ENCODE assay signal across 9 mouse cellular contexts in genomic region chr17:47428831-47429304, GRCm38 (mm10). TPM values are rescaled to one million over a fixed set of nuclear protein-coding genes. Genes with fewer than 3 reads are reported as not detected.
DNase-seq lines count a peak whose midpoint lies in the region; ATAC-seq and TF ChIP-seq lines count a peak whose summit lies in the region.
"Had no signal": no experiment of that assay in that cellular context is flagged by ENCODE, and none has a peak within 500 bp of the region (broad histone marks: within the 10 kb centered on the region; RNA-seq: fewer than 3 reads in every experiment).

No protein-coding gene starts in this region.

- H3K27ac ChIP-seq in embryonic facial prominence, embryonic 12.5 days = no peak overlapping the region
- no peak overlapping the region for H3K27ac ChIP-seq in limb, embryonic 14.5 days (replicated peaks; ENCODE audit: low read depth, low read length)
- no peak overlapping the region for H3K27ac ChIP-seq in midbrain, postnatal 0 days (ENCODE audit: low read depth, low read length)

- no peaks in the 10 kb centered on the region for H3K36me3 ChIP-seq in embryonic facial prominence, embryonic 12.5 days
- H3K36me3 ChIP-seq in limb, embryonic 14.5 days (ENCODE audit: control insufficient read depth, insufficient read depth, low read length) = no peaks in the 10 kb centered on the region
- H3K36me3 ChIP-seq in midbrain, postnatal 0 days (ENCODE audit: insufficient read depth, low read length) = no peaks in the 10 kb centered on the region

- H3K27me3 ChIP-seq in embryonic facial prominence, embryonic 12.5 days = no peaks in the 10 kb centered on the region
- H3K27me3 ChIP-seq in limb, embryonic 14.5 days (ENCODE audit: control insufficient read depth, insufficient read depth, low read length) = no peaks in the 10 kb centered on the region
- H3K27me3 ChIP-seq in midbrain, postnatal 0 days (ENCODE audit: insufficient read depth, low read length) = no peaks in the 10 kb centered on the region

- TF ChIP-seq POLR2A in limb, embryonic 14.5 days (IDR thresholded peaks at IDR 0.05; ENCODE audit: borderline replicate concordance, extremely low read depth, insufficient read depth, insufficient read length) = no peak

- no peak; the same call in 1 of the 2 replicates for ATAC-seq in embryonic facial prominence, embryonic 12.5 days (ENCODE audit: insufficient number of reproducible peaks, insufficient read depth, low FRiP score, low TSS enrichment)
- ATAC-seq in limb, embryonic 14.5 days (ENCODE audit: low FRiP score, low read depth) = peak; percentile 70
- peak; percentile 52 for ATAC-seq in midbrain, postnatal 0 days (ENCODE audit: low FRiP score)
- no peak for ATAC-seq in CD4-positive, CD25-positive, alpha-beta regulatory T cell, adult 4 months

- 9% methylated on average over 8 of the region's 8 CpGs for WGBS in embryonic facial prominence, embryonic 12.5 days
- WGBS in limb, embryonic 14.5 days = 21% methylated on average over 8 of the region's 8 CpGs
- 8% methylated on average over 8 of the region's 8 CpGs for WGBS in midbrain, postnatal 0 days

- H3K9ac ChIP-seq in embryonic facial prominence, embryonic 12.5 days = no peak overlapping the region
- H3K9ac ChIP-seq in limb, embryonic 14.5 days (ENCODE audit: low read depth, low read length, severe bottlenecking) = no peak overlapping the region
- no peak overlapping the region for H3K9ac ChIP-seq in midbrain, postnatal 0 days (replicated peaks; ENCODE audit: low read length, poor library complexity, severe bottlenecking)

- H3K4me1 ChIP-seq in embryonic facial prominence, embryonic 12.5 days = peaks cover 5% of the 10 kb centered on the region; the same call in 1 of the 2 replicates
- no peaks in the 10 kb centered on the region for H3K4me1 ChIP-seq in limb, embryonic 14.5 days (ENCODE audit: control insufficient read depth, insufficient read depth, low read length)
- H3K4me1 ChIP-seq in midbrain, postnatal 0 days (ENCODE audit: insufficient read depth, low read length) = 0 out of 2 replicates have a peak, but pooled peaks cover 3% of the 10 kb centered on the region

- peak; percentile 75 for DNase-seq in NIH3T3 (ENCODE audit: low read depth)
- DNase-seq in heart, postnatal 4 days = peak; percentile 66
- peak; percentile 44 for DNase-seq in limb, embryonic 14.5 days (ENCODE audit: low spot score)
- DNase-seq in midbrain, postnatal 0 days (ENCODE audit: low spot score) = peak; percentile 58
- no peak for DNase-seq in thymus, postnatal 14 days
- DNase-seq in layer of hippocampus, postnatal 14 days (ENCODE audit: low spot score in 2 of 2) = no peak

- TF ChIP-seq CTCF in midbrain, postnatal 0 days (IDR thresholded peaks at IDR 0.05) = peak; percentile 75

- 0 out of 2 replicates have a peak overlapping the region, but pooled peaks have one; percentile 25 for H3K4me2 ChIP-seq in embryonic facial prominence, embryonic 12.5 days (replicated peaks)
- H3K4me2 ChIP-seq in limb, embryonic 14.5 days (replicated peaks; ENCODE audit: low read depth, low read length, severe bottlenecking) = peak overlapping the region; percentile 29; the same call in 1 of the 2 replicates
- H3K4me2 ChIP-seq in midbrain, postnatal 0 days (ENCODE audit: low read depth, low read length, poor library complexity, severe bottlenecking) = 0 out of 2 replicates have a peak overlapping the region, but pooled peaks have one; percentile 12

- no peak overlapping the region for H3K4me3 ChIP-seq in embryonic facial prominence, embryonic 12.5 days
- H3K4me3 ChIP-seq in limb, embryonic 14.5 days (replicated peaks; ENCODE audit: low read length) = no peak overlapping the region
- no peak overlapping the region for H3K4me3 ChIP-seq in midbrain, postnatal 0 days (ENCODE audit: low read depth, low read length)

- H3K9me3 ChIP-seq in embryonic facial prominence, embryonic 12.5 days = no peaks in the 10 kb centered on the region
- no peaks in the 10 kb centered on the region for H3K9me3 ChIP-seq in limb, embryonic 14.5 days (ENCODE audit: control insufficient read depth, low read length)
- no peaks in the 10 kb centered on the region for H3K9me3 ChIP-seq in midbrain, postnatal 0 days (ENCODE audit: low read length)

RNA-seq across cellular contexts. Expression of gene AI661453, which starts 7.5 kb away (rescaled TPM):
- 0.61 and 0.65 TPM in 2 replicates for polyA plus RNA-seq in embryonic facial prominence, embryonic 12.5 days (2016; fragmentation: Nextera tagmentation; extraction: Ambion mirVana)
- total RNA-seq in heart, postnatal 4 days (2021) = 1 to 10 TPM; 2.2 to 3.5 TPM
- 3.0 and 3.4 TPM in 2 replicates for polyA plus RNA-seq in limb, embryonic 14.5 days (2012; rRNA removed)
- 2.6 and 2.7 TPM in 2 replicates for polyA plus RNA-seq in limb, embryonic 14.5 days (2014; fragmentation: Nextera tagmentation; extraction: Ambion mirVana)
- total RNA-seq in midbrain, postnatal 0 days (2014; rRNA removed) = 0.19 and 0.93 TPM in 2 replicates
- polyA plus RNA-seq in midbrain, postnatal 0 days (2015; fragmentation: Nextera tagmentation; extraction: Ambion mirVana) = 0.13 and 0.19 TPM in 2 replicates
- not detected for polyA plus RNA-seq in CD4-positive, CD25-positive, alpha-beta regulatory T cell, adult 4 months (2017; shearing (Covaris generic))
- total RNA-seq in layer of hippocampus, postnatal 14 days (2021) = under 1 TPM; 0.28 to 0.48 TPM

RNA-seq across cellular contexts. Expression of gene 1700001C19Rik, which starts 8.3 kb away (rescaled TPM):
- polyA plus RNA-seq in embryonic facial prominence, embryonic 12.5 days (2016; fragmentation: Nextera tagmentation; extraction: Ambion mirVana) = 0.25 and 0.41 TPM in 2 replicates
- under 1 TPM; 0.32 to 0.45 TPM for total RNA-seq in heart, postnatal 4 days (2021)
- polyA plus RNA-seq in limb, embryonic 14.5 days (2012; rRNA removed) = 0.25 and 0.82 TPM in 2 replicates
- polyA plus RNA-seq in limb, embryonic 14.5 days (2014; fragmentation: Nextera tagmentation; extraction: Ambion mirVana) = 0.50 and 0.68 TPM in 2 replicates
- 0.22 and 2.5 TPM in 2 replicates for total RNA-seq in midbrain, postnatal 0 days (2014; rRNA removed)
- 0.46 and 0.48 TPM in 2 replicates for polyA plus RNA-seq in midbrain, postnatal 0 days (2015; fragmentation: Nextera tagmentation; extraction: Ambion mirVana)
- polyA plus RNA-seq in CD4-positive, CD25-positive, alpha-beta regulatory T cell, adult 4 months (2017; shearing (Covaris generic)) = not detected
- not detected for total RNA-seq in layer of hippocampus, postnatal 14 days (2021)
- total RNA-seq: neutrophil, adult 5-6 weeks had no signal

RNA-seq across cellular contexts. Expression of gene Guca1a, which starts 28.5 kb away (rescaled TPM):
- 0.71 and 1.5 TPM in 2 replicates for polyA plus RNA-seq in embryonic facial prominence, embryonic 12.5 days (2016; fragmentation: Nextera tagmentation; extraction: Ambion mirVana)
- total RNA-seq in heart, postnatal 4 days (2021) = under 1 TPM; 0.41 to 0.52 TPM
- 2.5 and 3.9 TPM in 2 replicates for polyA plus RNA-seq in limb, embryonic 14.5 days (2012; rRNA removed)
- polyA plus RNA-seq in limb, embryonic 14.5 days (2014; fragmentation: Nextera tagmentation; extraction: Ambion mirVana) = 6.0 and 6.4 TPM in 2 replicates
- not detected in 2 replicates for total RNA-seq in midbrain, postnatal 0 days (2014; rRNA removed)
- 1.3 and 1.5 TPM in 2 replicates for polyA plus RNA-seq in midbrain, postnatal 0 days (2015; fragmentation: Nextera tagmentation; extraction: Ambion mirVana)
- polyA plus RNA-seq in CD4-positive, CD25-positive, alpha-beta regulatory T cell, adult 4 months (2017; shearing (Covaris generic)) = not detected
- under 1 TPM in 1 of 2 experiments, not detected in 1; 0.39 TPM for total RNA-seq in layer of hippocampus, postnatal 14 days (2021)
- total RNA-seq: neutrophil, adult 5-6 weeks had no signal

RNA-seq across cellular contexts. Expression of gene Guca1b, which starts 43.7 kb away (rescaled TPM):
- 1.7 and 1.9 TPM in 2 replicates for polyA plus RNA-seq in embryonic facial prominence, embryonic 12.5 days (2016; fragmentation: Nextera tagmentation; extraction: Ambion mirVana)
- total RNA-seq in heart, postnatal 4 days (2021) = under 1 TPM in 1 of 2 experiments, not detected in 1; 0.17 TPM
- polyA plus RNA-seq in limb, embryonic 14.5 days (2012; rRNA removed) = 1.2 and 1.3 TPM in 2 replicates
- 0.30 and 0.44 TPM in 2 replicates for polyA plus RNA-seq in limb, embryonic 14.5 days (2014; fragmentation: Nextera tagmentation; extraction: Ambion mirVana)
- 0.52 TPM in 1 of 2 replicates, not detected in the other for total RNA-seq in midbrain, postnatal 0 days (2014; rRNA removed)
- polyA plus RNA-seq in midbrain, postnatal 0 days (2015; fragmentation: Nextera tagmentation; extraction: Ambion mirVana) = 0.31 and 0.33 TPM in 2 replicates
- polyA plus RNA-seq in CD4-positive, CD25-positive, alpha-beta regulatory T cell, adult 4 months (2017; shearing (Covaris generic)) = 1 to 10 TPM; 2.0 to 3.2 TPM
- 1 to 10 TPM in 1 of 2 experiments, under 1 TPM in 1; 0.83 to 1.0 TPM for total RNA-seq in layer of hippocampus, postnatal 14 days (2021)

Comparison
In these comparisons a context has a peak if more than half of its experiments do, and no peak if none do; other contexts are left out.
1. DNase-seq: peak in NIH3T3 (single experiment), heart, postnatal 4 days (single experiment), limb, embryonic 14.5 days (single experiment) and midbrain, postnatal 0 days (single experiment); none in thymus, postnatal 14 days (single experiment) and layer of hippocampus, postnatal 14 days (0 of 2).
2. ATAC-seq: peak in limb, embryonic 14.5 days (single experiment) and midbrain, postnatal 0 days (single experiment); none in embryonic facial prominence, embryonic 12.5 days (single experiment) and CD4-positive, CD25-positive, alpha-beta regulatory T cell, adult 4 months (single experiment).
3. Peak in every context shown above with its lines, with median percentiles within 50 percentile points of each other: H3K4me2 ChIP-seq.